Mouse (Mus musculus): ENCODE results near the gene Mtmr2. TPM values are rescaled to one million over a fixed set of nuclear protein-coding genes. Genes with fewer than 3 reads are reported as not detected.
A peak's percentile ranks its signal among the peaks of the same experiment; 100 is the strongest.

Mtmr2 gene
- total RNA-seq, 2 experiments from 2014 or later = 42.3 to 48.5 TPM

GRCm38 (mm10) chr9:13806854-13807253, 58.6 kb downstream of the Mtmr2 start:
- no peak for DNase-seq (ENCODE audit: low spot score in 2 of 2)

DNA sequence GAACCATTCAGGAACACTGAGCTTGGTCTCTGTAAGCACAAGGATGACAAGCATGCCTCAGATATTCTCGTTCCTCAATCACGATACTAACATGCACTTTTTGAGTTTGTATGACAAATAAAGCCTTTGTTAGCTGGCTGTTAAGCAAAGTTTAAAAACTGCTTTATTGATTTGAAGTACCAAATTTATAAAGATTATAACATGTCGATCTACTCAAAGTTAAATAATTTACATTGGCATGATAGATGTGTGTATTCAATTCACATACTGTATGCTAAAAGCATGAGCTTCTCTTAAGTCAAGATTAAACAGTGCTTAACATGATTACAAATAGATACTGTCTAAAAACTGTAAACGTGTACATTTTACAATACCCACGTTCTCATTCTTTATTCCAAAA, 59.4 kb downstream of the Mtmr2 start:
- DNase-seq (ENCODE audit: low spot score in 2 of 2) = no peak

- no peak for DNase-seq (ENCODE audit: low spot score in 2 of 2)
These were observed 61.7 kb downstream of the Mtmr2 start for GRCm38 (mm10) chr9:13809937-13810336.

DNA sequence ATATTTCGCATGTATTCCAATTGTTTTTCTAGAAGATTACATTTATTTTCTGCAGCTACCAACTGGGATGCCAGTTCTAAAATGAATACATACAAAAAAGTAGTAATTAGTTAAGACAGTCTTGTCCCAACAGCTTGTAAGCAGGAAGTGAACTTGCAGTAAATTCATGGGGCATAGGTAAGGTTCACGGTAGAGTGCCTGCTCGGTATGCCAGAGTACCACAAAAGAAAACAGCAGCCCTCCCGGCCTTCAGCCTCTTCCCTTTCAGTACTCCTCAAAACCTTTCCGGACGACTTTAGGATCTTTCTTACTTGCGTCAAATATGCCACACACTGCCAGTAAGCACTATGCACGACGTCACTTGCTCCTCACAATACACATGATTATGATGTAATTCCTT, 70.2 kb downstream of the Mtmr2 start:
- no peak for DNase-seq (ENCODE audit: low spot score in 2 of 2)

DNA sequence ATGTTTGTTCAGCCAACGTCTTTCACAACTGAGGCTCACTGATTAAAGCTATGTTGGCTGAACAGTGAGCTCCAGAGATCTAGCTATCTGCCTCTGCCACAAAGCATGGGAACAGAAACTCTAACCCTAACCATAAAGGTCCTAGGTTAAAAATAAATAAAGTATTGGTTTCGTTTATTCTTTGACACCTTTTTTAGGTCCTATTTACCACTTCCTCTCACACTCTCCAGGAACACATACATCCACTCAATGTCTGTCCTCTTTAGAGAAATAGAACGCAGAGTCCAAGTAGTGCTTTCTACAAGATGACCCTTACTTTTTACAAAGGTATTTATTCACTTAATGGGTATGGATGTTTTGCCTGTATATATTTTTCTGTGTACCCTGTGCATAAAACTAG, 72.6 kb downstream of the Mtmr2 start:
- DNase-seq (ENCODE audit: low spot score in 2 of 2) = no peak

GRCm38 (mm10) chr9:13825896-13826295, 77.7 kb downstream of the Mtmr2 start:
- DNase-seq (ENCODE audit: low spot score in 2 of 2) = no peak

DNA sequence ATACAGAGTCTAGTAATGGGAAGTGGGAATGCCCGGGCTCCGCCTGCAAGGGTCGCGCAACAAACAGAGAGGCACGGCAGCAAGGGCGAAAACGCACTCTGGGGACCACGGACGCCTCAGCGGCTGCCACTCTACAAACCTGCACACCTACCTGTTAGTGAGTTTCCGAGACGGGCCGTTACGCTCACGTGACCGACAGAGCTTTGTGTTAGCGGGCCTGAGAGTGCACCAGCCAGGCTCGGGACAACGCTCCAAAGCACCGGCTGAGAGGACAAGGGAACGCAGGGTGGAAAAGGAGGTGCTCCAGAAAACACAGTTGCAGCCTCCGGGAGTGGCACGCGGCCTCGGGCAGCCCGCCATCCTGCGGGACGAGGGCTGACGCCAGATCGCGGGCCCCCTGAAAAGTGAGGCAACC, 78.2 kb downstream of the Mtmr2 start:
- DNase-seq (ENCODE audit: low spot score in 2 of 2) = no peak

GRCm38 (mm10) chr9:13826832-13827405, 78.7 kb downstream of the Mtmr2 start, which contains the start of gene Cep57:
Cep57 (minus strand) TSS chr9:13827107.
- peak; percentile 94 for DNase-seq (ENCODE audit: low spot score in 2 of 2)

- peak; percentile 99 for DNase-seq (ENCODE audit: low spot score in 2 of 2)
These were observed 79.3 kb downstream of the Mtmr2 start, which contains the start of gene Fam76b for GRCm38 (mm10) chr9:13827406-13828086. Fam76b (plus strand) TSS chr9:13827716.

DNA sequence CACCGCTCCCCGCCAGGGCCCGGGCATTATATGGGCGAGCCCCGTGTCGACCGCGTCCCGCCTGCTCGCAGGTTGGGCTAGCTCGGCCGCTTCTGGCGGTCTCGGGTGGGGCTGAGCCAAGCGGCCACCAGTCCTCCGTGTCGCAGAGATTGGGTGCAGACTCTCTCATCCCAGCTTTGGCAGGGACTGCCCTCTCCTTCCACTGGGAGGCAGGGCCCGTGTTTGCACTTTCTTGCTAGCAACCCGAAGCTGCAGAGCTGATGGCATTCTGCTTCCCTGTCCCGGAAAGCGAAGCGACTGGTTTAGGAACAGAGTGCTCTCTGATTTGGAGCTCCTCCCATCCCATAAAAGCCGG, 79.9 kb downstream of the Mtmr2 start:
- DNase-seq (ENCODE audit: low spot score in 2 of 2) = no peak

DNA sequence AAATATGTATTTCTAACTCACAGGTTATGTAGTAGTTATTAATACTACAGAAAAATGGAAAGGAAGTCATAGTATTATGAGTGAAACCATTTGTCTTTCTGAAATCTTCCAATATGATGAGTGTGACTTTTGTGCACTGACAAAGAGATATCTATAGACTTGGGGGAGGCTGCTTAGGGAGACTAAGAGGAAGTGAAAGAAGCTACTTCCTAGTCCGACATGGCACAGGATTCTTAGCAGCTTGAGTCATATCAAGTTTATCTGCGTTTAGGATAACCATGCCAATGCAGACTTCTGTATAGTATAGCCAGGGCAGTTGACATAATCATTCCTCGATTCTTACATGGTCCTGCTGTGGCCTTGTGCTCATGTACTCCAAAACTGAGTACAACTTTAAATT, 87.0 kb downstream of the Mtmr2 start:
- no peak for DNase-seq (ENCODE audit: low spot score in 2 of 2)

- no peak for DNase-seq (ENCODE audit: low spot score in 2 of 2)
These were observed 88.5 kb downstream of the Mtmr2 start for GRCm38 (mm10) chr9:13836726-13837125.

DNA sequence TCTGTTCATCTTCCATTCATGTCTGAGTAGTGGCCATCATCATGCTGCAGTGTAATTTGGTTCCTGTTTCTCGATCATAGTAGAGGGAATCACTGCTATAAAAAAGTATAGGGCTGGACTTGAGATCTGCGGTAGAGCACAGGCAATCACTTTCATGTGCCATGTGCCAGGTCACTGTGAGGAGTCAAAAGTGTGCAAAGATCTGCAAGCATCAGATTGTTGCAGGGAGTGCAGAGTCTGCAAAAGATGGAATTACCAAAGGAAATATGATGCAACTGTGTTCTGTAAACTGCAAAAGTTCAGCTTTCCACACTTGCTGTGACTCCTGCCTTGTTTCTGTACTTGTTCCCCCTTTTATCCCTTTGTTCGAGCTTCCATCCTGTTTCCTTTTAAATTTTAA, 99.4 kb downstream of the Mtmr2 start:
- DNase-seq (ENCODE audit: low spot score in 2 of 2) = no peak

DNA sequence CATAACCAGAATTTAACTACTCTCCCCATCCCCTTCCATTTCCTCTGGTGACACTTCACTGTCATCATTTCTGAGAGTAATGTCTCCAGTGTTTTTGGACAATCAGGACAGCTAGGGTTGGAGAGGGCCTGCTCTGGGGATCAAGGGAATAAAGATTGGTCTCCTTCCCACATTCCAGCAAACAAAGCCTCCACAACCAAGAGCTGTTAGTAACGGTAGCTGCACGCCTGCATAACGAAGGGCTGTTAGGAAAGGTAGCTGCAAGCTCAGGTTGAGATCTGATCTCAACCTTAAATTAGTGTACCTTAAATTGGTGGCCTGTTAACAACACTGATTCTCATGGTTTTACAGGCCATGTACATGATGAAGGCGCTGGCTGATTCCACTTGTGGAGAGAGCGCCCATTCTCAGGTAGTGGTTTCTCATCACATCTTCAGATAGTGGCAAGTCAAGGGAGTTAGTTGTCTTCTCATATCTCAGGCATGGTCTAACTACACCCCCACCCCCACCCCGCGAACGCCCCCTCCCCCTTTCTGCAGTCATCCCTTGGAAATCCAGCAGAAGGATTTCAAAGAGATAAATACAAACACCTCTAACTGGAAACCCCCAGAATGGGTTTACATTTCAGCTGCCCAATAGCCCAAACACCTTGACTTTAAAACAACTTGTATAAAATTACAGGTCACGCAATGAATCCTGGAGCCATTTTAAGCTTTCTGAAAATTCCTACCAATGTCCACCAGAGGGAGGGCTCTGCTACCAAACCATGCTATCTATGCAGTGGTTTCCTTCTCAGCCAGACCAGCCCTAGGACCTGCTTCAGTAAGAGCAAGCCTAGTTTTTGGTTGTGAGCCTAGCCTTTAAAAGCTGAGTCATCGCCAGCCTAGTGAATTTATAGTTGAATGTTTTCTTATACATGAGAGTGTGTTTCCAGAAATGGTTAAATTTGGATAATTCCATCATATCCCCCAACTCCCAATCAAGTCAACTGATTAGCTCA, 100.6 kb downstream of the Mtmr2 start:
- DNase-seq (ENCODE audit: low spot score in 2 of 2) = peak; percentile 26 to 28

GRCm38 (mm10) chr9:13853876-13854275, 105.7 kb downstream of the Mtmr2 start:
- DNase-seq (ENCODE audit: low spot score in 2 of 2) = no peak

Other genes with a start within 250 kb of the Mtmr2 start
- gene Cep57, start 78.7 kb downstream of the Mtmr2 start, total RNA-seq (2021) = 10 to 100 TPM; 19.2 to 19.3 TPM
- 10 to 100 TPM; 27.2 to 28.7 TPM for gene Fam76b, start 79.3 kb downstream of the Mtmr2 start, total RNA-seq (2021)

Data from layer of hippocampus, postnatal 10 days (tissue).